Mouse (Mus musculus): ENCODE results near the gene Gm44503.

Gene Gm44503

DNA sequence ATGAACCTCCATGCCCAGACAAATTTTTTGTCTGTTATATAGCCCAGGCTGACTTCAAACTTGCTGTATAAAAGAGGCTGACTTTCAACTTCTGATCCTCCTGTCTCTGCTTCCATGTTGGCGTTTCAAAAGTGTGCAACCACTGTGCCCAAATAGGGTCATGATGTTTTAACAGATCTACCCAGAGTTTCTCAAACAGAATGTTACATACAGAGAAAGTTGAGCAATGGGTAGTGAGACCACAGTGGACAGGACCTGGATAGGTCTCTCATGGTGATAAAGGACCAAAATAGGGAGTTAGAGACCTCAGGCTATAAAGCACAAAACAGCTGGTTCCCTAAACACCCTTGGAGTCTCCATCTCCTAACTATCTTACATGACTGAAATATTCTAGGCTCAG is 71.8 kb downstream of the Gm44503 start:
- DNase-seq: no peak

DNA sequence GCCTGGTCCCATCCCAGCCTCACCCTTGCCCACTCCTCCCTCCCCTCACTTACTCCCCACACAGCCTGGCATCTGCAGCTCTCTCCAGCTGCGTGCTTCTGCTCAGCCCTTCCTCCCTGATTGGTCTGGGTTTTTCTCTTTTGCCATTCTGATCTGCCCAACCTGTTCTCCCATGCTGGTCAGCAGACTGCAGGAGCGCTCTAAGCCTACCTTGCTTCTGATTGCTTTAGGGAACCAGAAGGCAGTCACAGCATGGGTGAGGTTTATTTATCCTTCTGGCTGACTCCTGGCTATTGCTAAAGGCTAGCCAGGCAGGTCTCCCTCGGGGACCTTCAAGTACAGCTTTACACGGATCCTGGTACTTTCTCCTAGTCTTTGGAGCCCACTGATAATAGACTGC is 72.8 kb downstream of the Gm44503 start:
- DNase-seq: peak; percentile 57 to 70

DNA sequence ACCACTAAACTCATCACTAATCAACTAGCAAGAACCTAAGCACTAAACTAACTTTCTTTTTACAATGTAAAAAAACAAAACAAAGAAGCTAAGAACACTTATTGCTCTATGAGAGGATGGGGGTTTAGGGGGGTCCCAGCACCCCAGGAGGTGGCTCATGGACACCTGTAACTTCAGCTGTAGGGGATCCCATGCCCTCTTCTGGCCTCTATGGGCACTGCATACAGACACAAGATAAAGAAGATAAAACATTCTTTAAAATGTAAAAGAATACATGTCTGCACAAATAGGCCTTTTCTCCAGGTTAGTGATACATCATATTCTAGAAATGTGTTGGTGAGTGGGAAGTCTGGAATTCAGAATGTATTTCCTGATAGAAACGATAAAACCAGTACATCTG is 74.8 kb downstream of the Gm44503 start:
- no peak for DNase-seq

DNA sequence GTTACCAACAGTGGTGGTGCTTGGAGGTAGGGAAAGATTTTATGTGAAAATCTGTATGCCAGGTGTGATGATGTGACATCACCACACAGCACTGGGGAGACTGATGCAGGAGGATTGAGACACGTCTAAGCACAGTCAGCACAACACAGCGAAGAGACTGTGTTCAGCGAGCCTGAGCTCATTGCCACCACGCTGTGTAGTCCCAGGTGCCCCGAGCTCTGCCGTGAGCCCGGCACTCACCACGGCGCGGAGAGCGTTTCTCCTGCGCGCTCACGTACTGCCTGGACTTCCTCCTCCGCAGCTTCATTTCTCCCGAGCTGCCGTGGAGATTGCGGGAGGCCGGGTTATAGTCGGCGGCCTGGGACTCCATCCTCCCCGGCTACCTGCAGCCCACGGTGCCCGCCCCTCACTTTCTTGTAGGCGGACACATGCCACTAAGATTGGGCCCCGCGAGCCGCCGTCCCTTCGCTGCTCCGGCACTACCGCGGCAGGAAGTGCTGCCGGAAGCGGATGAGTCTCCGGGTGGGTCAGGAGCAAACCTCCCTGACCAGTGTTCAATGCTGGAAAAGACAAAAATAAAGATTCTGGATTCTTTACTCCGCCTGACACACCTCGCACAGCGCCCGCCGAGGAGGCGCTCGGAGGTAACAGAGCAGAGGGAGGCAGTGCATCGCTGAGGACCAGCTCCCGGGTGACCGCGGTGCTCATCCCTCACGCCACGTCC is 80.7 kb downstream of the Gm44503 start:
- DNase-seq: peak; percentile 97 to 98

DNA sequence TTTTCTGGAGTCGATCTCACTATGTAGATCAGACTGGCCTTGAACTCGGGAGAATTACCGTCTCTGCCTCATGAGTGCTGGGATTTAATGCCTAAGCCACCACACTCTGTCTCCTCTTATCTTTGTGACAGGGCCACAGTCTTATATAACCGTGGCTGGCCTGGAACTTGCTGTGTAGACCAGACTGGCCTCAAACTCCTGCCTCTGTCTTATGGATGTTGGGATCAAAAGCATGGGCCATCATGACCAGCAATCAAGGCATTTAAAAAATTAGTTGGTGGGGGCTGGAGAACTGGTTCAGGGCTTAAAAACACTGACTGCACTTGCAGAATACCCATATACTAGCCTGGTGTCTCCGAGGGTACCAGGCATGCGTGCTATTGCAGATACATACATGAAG is 81.4 kb downstream of the Gm44503 start, which contains the start of gene Pigb:
Gene Pigb, minus strand, starts transcription at position 299 of the 400 bp plus-strand sequence.
- no peak for DNase-seq

DNA sequence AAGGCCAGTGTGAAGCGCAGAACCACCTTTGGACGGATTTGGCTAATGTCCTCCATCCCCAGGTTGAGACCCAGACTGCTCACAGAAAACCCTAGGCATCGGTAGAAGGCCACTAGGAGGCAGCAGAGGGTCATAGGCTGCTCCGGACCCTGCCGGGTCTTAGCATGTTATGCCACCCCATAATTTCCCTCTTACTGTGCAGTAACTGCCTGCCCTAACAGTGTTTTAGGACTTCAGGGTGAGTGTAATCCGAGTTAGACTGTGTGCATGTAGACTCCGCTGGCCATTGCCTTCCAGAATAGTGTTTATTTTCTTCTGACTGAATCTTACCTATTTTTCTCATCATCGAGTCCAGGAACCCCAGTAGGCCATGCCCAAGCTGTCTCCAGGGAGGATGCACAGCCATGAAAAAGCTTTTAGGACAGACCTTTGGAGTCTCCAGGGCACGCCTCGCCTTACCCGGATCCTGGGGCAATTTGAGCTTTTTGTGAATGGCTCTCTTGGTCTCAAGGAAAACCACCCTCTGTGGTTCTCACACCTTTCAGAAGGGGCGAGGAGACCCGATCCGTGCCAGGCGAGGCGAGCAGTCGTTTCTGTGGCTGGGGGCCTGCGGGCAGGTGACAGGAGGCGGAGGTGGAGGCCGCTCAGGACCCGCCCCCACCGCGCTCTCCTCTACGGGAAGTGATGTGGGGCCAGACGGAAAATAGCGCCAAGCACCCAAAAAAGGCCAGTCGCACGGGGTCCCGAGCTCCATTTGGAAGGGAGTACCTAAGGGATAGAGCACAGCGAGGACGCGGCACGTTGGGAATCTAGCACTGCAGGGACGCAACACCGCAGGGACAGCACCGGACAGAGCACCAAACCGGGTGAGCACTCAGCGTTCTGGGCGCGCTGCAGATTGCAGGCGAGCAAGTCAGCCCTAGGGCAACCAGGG is 85.8 kb downstream of the Gm44503 start, which contains the start of gene Rab27a:
Gene Rab27a, plus strand, starts transcription at position 709 of the 934 bp plus-strand sequence.
- DNase-seq: peak; percentile 88 to 95

DNA sequence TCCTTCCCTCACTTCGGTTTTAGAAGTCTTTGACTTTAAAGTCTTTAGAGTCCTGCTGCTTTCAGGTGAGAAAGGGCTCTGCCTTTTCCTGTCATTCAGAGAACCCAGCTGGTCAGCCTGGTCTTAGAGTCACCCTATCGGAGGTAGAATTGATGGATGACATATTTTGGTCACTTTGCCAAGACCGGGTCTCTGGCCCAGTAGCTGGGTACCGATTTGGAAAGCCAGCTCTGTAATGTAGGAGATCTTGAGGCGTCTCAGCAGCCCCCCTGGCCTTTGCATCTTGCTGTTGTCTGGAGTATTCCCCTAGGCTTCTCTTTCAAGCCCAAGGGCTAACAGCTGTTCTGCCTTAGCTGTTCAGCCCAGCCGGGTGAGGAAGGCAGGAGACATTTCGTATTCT is 86.6 kb downstream of the Gm44503 start:
- DNase-seq: peak; percentile 38 to 53

DNA sequence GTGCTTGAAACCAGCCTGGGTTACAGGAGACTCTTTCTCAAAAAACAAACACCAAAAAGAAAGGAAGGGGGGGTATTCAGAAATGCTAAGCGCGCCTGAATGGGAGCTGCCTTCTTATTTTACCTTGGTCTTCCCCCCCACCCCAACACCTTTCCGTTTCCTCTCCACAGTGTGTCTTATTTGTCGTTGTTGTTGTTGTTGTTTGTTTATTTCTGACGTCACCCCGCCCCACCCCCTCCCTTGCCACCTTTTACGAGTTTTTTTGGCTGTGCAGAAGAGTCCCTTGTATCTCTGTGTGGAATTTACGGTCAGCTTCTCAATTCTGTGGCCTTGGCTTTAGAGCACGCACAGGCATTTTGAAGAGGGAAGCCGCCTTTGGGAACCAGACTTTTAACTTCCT is 87.1 kb downstream of the Gm44503 start:
- DNase-seq: no peak

DNA sequence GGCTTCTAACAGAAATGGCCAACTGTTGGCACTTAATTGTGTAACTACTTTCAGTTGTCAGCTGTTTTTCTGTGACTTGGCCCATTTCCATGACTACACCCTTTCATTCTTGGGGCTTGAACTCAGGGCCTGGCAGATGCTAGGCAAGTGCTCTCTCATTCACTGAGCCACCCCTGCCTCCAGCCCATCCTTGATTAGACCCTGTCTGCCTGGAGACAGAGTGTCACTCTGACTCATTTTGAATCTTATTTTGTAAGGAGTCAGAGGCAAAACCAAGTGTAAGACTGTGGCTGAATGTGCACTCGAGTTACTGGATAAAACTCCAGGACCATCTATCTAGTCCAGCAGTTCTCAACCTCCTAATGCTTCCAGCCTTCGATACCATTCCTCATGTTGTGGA is 89.3 kb downstream of the Gm44503 start:
- DNase-seq: no peak

DNA sequence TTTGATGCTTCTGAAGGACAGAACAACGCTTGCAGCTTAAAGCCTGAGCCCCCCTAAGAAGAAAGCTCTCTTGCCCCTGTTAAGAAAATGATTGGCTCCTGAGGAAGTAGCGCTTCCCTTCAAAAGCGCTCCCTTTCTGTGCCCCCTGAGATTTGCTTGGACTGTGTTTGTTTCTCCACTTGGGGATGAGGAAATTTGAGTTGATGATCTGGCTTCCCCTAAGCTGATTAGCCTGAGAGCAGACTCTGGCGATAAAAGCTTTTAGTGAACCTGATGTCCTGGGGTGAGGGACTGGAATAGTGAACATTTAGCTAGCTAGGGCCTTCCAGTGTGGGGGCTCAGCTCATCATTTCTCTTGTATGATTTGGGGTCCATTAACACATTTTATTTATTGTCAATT is 90.3 kb downstream of the Gm44503 start:
- no peak for DNase-seq

DNA sequence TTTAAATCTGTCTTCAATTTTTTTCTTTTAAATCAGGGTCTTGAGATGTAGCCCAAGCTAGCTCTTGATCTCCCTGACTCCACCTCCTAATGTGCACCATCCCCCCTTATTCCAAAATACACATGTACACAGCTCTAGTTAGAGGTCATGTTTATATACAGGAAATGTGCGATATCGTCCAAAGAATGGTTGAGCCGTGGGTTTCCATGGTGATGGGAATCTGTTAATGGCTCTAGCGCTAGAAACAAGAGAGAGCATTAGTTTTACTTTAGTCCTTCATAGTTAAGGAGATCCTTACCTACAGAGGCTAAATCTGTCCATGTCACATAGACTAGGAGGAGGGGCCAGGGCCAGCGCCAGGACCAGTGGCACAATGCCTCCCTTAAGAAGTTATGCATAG is 91.2 kb downstream of the Gm44503 start:
- DNase-seq: no peak

DNA sequence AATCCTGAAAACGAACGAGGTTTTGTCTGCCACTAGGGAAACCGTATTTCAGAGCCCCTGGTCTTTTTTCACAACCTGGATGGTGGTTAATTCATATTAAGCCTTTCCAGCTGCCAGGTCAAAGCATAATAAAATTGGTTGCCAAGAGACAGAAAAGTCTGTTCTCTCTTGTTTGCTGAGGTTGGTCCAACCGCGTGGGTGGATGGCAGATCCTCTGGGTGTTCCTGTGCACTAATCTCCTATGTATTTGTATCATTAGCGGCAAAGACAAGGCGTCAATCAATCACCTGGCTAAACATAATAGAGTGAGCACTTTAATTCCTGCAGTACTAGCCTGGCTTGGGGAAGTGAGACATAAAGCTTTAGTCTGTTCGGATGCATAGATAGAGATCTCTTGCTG is 92.0 kb downstream of the Gm44503 start:
- no peak for DNase-seq

DNA sequence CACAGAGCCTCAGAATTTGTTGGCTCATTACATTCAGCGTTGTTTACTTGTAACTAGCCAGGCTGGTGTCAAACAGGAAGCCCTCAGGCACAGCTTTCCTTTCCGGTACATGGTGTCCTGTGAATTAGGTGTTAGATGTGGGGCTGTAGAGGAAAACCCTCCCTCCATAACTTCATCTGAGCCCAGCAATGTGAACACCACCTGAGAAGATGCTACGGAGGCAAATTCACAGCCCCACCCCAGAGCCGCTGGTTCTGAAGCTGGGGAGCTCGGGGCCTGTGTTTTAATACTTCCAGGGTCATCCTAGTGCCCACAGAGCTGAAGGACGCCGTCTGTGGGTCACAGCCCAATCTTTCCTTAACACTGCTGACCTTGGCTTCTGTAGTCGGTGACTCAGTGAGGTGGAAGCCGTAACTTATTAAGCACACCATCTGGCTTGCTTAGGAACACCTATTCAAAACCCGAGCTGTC is 96.8 kb downstream of the Gm44503 start:
- DNase-seq: peak in 1 of 2 experiments; percentile 33

DNA sequence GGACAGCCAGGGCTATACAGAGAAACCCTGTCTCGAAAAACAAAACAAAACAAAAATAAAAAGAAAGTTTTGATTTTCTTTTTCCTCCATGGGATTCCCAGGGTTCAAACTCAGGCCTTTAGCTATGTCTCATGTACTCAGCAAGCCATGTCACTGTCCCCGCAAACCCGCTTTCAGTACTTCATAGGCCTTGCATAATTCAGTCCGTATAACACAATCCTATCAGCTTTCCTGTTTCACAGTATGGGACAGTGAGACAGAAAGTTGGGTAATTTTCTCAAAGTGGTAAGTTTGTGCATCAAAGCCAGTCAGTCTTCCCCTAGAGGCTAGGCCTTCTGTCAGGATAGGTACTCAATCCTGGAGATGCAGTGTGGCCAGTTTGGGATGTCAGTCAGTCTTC is 100.6 kb downstream of the Gm44503 start:
- no peak for DNase-seq

DNA sequence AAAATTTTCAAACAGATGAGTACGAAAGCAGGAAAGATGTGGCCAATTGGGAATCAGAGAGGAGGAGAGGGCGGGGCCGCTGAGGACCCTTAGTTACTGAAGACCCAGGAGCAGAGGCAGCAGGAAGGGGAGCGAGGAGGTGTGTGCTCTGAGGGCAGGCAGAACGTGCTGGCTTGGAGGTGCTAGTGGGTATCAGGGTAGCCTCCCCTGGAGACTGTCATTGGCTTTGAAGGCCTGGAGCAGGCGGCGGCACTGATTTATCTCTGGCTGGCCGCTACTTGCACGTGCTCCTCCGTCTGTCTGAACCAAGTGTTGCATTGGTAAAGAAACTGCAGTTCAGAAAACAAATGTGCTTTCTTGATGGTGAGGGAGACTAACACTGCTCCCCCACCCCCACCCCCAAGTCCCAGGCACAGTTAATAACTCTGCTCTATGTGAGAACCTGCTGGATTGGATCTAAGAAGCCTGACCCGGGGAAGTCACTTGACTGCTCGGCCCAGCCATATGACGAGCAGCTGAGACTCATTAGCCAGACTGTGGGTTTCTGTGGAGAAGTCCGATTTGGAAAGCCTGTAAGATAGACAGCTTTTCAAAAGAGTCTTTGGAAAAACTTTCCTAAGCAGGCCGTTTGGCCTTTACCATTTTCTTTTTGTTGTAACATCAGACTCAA is 105.1 kb downstream of the Gm44503 start:
- no peak for DNase-seq

All from cerebellum, postnatal 25 days (tissue).